Mouse (Mus musculus) cerebellum, adult 2 months (tissue): ENCODE data around the gene Klhdc9. TPM values are rescaled to one million over a fixed set of nuclear protein-coding genes. Genes with fewer than 3 reads are reported as not detected.
"Not testable (repeated sequence)": the region's sequence is repeated elsewhere in the genome, so short reads cannot be mapped to it uniquely, and the experiment has no call there.

Source experiments
- DNase-seq, 2 experiments: peaks; one replicate each; pipeline ENCODE4 v3.0.0; 2021
- H3K27ac ChIP-seq: fragments of 200-500 bp; 2 replicates; pipeline ENCODE4 v1.5.1; 2012; ENCODE audit warnings: low read length, control low read depth, inconsistent platforms; ENCODE audit not compliant: insufficient read depth
- H3K27me3 ChIP-seq: fragments of 200-500 bp; 2 replicates; pipeline ENCODE4 v1.6.1; 2012; ENCODE audit warnings: inconsistent platforms, mild to moderate bottlenecking, low read length, moderate library complexity; ENCODE audit not compliant: control insufficient read depth, insufficient read depth
- H3K4me1 ChIP-seq: fragments of 200-500 bp; 2 replicates; pipeline ENCODE4 v1.6.1; 2011; ENCODE audit warnings: low read length; ENCODE audit not compliant: control insufficient read depth, insufficient read depth
- H3K4me3 ChIP-seq: fragments of 200-500 bp; replicated peaks from 2 replicates; pipeline ENCODE3; 2011; ENCODE audit warnings: mild to moderate bottlenecking, low read depth, low read length, control low read depth; ENCODE audit not compliant: insufficient read depth
- CTCF ChIP-seq: fragments of 200-500 bp; IDR thresholded peaks from 2 replicates; pipeline ENCODE4 v1.5.1; 2011; ENCODE audit warnings: low read depth, mild to moderate bottlenecking, control low read depth, low read length, moderate library complexity, borderline replicate concordance; ENCODE audit not compliant: insufficient read depth
- POLR2A ChIP-seq: fragments of 200-500 bp; IDR thresholded peaks from 2 replicates; pipeline ENCODE4 v1.6.1; 2011; ENCODE audit warnings: low read length, control low read depth, borderline replicate concordance; ENCODE audit not compliant: insufficient read depth
- WGBS: fragments of 180-500 bp; shearing (Covaris S2); methylation state at CpG from one replicate; pipeline ENCODE4 v1.1.7; 2018; 5-methylcytosine and 5-hydroxymethylcytosine counted together
- polyA plus RNA-seq: library from polyadenylated mRNA; depleted of rRNA; stranded (reverse); fragments of >200 nt; gene quantifications from 2 replicates; pipeline ENCODE4 v1.2.3, GENCODE M21; 2012

Gene Klhdc9
- polyA plus RNA-seq, 1 experiment, result 7.9 TPM

- Histone ChIP-seq H3K4me1 (peaks cover 15% of the 10 kb centered on the region), H3K27ac (peak overlapping the region; percentile 4; the same call in 1 of the 2 replicates), H3K27me3 (no peaks in the 10 kb centered on the region), H3K4me3 (peak overlapping the region; percentile 85)
- TF ChIP-seq CTCF (no peak), POLR2A (no peak)
- no peak for DNase-seq
- WGBS, result 0% methylated on average over 4 of the region's 4 CpGs
Measured at GRCm38 (mm10) chr1:171330216-171330560, 30.4 kb downstream of the Klhdc9 start.

DNA sequence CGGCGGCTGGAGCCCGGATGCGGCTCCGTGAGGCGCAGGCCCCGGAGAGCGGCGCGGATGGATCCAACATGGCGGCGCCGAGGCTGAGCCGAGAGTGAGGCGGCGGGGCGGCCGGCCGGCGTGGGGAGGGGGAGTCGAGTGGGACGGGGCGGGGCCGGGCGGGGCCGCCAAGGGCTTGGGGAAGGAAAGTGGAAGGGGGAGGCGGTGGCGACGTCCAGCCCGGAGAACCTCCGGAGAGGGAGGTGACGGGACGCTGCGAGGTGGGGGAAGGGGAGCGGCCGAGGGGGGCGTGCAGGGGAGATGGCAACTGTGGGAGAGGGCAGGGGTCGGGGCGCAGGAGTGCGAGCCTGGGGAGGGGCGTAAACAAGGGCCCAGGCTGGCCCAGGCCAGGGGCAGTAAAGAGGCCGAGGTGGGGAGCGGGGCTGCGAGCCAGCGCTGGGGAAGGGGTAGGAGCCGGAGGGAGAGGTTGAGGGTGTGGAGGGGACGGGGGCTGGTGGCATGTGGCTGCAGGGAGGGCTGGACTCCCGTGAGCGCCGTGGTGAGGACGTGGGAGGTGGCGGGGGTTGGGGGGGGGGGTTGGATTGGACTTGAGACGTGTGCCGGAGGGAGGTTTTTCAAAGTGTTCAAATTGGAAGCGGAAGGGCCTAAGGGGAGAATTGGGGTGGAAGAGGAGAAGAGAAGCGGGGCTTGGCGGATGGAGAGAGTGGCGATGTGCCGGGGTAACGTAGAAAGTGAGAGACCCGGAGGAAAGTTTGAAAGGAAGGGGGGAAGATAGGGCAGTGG is 31.0 kb downstream of the Klhdc9 start:
- peak overlapping the region; percentile 85 for H3K4me3 ChIP-seq
- WGBS, result 2% methylated on average over 51 of the region's 61 CpGs
- TF ChIP-seq CTCF (no peak), POLR2A (no peak)
- H3K27me3 ChIP-seq, result no peaks in the 10 kb centered on the region
- H3K27ac ChIP-seq, result peak overlapping the region; percentile 97; the same call in 1 of the 2 replicates
- peak; percentile 30 to 56 for DNase-seq
- peaks cover 15% of the 10 kb centered on the region for H3K4me1 ChIP-seq

DNA sequence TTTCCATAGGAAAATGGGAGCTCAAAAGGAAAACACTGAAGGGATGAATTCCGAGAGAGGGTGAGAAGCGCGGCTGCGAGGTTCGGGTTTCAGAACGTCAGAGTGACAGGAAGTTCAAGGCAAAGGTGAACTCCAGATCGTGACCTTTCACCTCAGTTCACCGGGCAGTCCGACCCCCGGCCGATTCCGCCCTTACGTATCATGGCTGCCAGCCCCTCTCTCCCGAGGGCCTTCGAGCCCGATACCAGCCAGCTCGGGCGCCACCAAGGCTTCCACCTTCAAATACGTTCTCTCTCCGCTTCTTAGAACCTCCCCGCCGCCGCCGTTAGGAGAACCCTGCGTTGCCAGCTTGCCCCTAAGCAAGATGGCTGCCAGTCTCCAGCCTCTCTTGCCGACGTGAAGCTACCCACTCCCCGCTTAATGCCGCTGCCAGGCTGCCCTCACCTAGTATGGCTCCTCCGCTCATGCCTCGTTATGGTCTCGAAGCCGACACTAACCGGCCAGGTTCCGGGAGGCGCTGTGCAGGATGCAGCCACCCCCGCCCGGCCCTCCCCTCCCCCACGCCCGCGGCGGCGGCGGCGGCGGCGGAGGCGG is 31.7 kb downstream of the Klhdc9 start, which contains the start of gene Dedd:
Gene Dedd (plus strand): TSS at position 307 of the 594 bp plus-strand sequence.
- under 1% methylated on average over 48 of the region's 48 CpGs for WGBS
- Histone ChIP-seq H3K27ac (peak within 1 kb of the TSS; percentile 97), H3K4me1 (peaks cover 15% of the 10 kb centered on the region), H3K27me3 (no peaks in the 10 kb centered on the region), H3K4me3 (peak within 1 kb of the TSS; percentile 85)
- peak; percentile 62; the same call in 1 of the 2 replicates for TF ChIP-seq POLR2A
- no peak for TF ChIP-seq CTCF
- peak; percentile 94 to 95 for DNase-seq

DNA sequence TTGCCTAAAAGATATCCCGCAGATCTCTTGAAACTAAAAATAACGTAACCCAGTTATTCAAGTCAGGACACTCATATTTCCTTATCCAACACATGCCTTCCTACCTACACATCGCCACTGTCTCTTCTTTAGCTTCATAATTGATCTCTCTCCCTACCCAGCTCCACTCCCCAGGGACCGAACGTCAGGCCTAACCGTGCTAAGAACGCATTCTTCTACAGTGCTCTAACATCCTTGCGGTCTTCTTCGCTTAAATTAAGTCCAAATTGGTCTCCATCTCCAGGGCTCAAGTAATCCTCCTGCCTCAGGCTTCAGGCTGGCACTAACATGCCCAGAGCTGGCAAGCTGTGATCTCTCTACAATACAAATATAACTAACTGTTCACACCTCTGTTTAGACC is 32.4 kb downstream of the Klhdc9 start:
- TF ChIP-seq CTCF (no peak), POLR2A (no peak)
- WGBS, result 18% methylated on average over 9 of the region's 9 CpGs
- no peaks in the 10 kb centered on the region for H3K27me3 ChIP-seq

DNA sequence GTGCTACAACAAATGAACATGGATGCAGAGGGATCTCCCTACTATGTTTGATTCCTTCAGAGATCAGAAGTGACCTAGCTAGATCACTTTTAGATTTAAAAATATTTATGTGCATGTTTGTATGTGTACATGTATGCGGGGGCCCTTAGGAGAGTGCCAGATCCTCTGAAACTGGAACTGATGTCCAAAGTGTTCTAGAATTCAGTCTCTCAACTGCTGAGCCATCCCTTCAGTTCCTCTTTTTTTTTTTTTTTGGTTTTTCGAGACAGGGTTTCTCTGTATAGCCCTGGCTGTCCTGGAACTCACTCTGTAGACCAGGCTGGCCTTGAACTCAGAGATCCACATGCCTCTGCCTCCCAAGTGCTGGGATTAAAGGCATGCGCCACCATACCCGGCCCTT is 34.0 kb downstream of the Klhdc9 start:
- H3K27ac ChIP-seq, H3K27me3 ChIP-seq, H3K4me3 ChIP-seq, H3K4me1 ChIP-seq, DNase-seq: not testable (repeated sequence)
- 83% methylated on average over 4 of the region's 4 CpGs for WGBS

More for the DNA sequence above, 32.4 kb downstream of the Klhdc9 start:
- H3K27ac ChIP-seq, result peak overlapping the region; percentile 97
- H3K4me3 ChIP-seq, result peak overlapping the region; percentile 85
- DNase-seq, result peak in 1 of 2 experiments; percentile 23
- peaks cover 13% of the 10 kb centered on the region for H3K4me1 ChIP-seq

- 69% methylated on average over 2 of the region's 2 CpGs for WGBS
- Histone ChIP-seq H3K27ac (no peak overlapping the region), H3K4me3 (no peak overlapping the region), H3K4me1 (peaks cover 5% of the 10 kb centered on the region), H3K27me3 (no peaks in the 10 kb centered on the region)
- TF ChIP-seq POLR2A (no peak), CTCF (no peak)
- DNase-seq, result no peak
Measured at GRCm38 (mm10) chr1:171325571-171325970, 35.0 kb downstream of the Klhdc9 start.

DNA sequence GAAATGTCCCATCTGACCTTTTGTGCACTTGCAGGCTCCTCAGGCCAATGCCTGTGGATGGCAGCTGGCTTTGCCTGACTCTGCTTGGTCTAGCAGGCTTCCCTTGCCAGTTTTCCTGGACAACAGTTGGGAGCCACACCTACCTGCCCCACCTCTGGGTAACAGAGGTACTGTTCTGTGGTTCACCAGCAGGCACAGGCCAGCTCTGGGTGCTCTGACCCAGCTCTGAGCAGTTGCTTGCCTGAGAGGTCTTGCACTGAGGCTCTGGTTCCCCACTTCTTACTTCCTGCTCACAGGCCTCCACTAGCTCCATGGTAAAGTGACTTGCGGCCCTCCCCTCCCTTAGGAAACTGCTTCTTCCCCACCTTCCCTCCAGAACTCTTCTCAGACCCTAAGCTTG is 38.6 kb downstream of the Klhdc9 start:
- Histone ChIP-seq H3K4me1 (peaks cover 6% of the 10 kb centered on the region), H3K27me3 (no peaks in the 10 kb centered on the region), H3K27ac (no peak overlapping the region), H3K4me3 (no peak overlapping the region)
- TF ChIP-seq POLR2A (no peak), CTCF (no peak)
- no peak for DNase-seq
- 79% methylated on average over 1 of the region's 1 CpGs for WGBS

- TF ChIP-seq CTCF (no peak), POLR2A (no peak)
- Histone ChIP-seq H3K27ac (no peak overlapping the region), H3K4me1 (peaks cover 6% of the 10 kb centered on the region), H3K27me3 (no peaks in the 10 kb centered on the region), H3K4me3 (no peak overlapping the region)
- DNase-seq, result no peak
Measured at GRCm38 (mm10) chr1:171321415-171321814, 39.2 kb downstream of the Klhdc9 start.
